Mouse (Mus musculus) liver, embryonic 14.5 days (tissue): ENCODE results near the gene Ntan1. TPM values are rescaled to one million over a fixed set of nuclear protein-coding genes. Genes with fewer than 3 reads are reported as not detected.
"Not testable (repeated sequence)": the region's sequence is repeated elsewhere in the genome, so short reads cannot be mapped to it uniquely, and the experiment has no call there.

ENCODE experiments used
- ATAC-seq: fragments of 200-750 bp; cut with Nextera tagmentation; 2 replicates; pipeline ENCODE4 v1.8.0; 2017; ENCODE audit warnings: moderate number of reproducible peaks, mild to moderate bottlenecking, moderate library complexity; ENCODE audit not compliant: insufficient read depth
- DNase-seq, 3 experiments: peaks; one replicate each; pipeline ENCODE4 v3.0.0-alpha.2; 2012 to 2013; ENCODE audit warnings: low read depth in 3 of 3, low spot score in 3 of 3
- H3K27ac ChIP-seq: fragments of 300-500 bp; sonication (generic); 2 replicates; pipeline ENCODE4 v1.5.1; 2014; ENCODE audit warnings: moderate library complexity, mild to moderate bottlenecking, control low read depth, inconsistent platforms
- H3K27me3 ChIP-seq: fragments of 300-500 bp; sonication (generic); 2 replicates; pipeline ENCODE4 v1.6.1; 2014; ENCODE audit warnings: mild to moderate bottlenecking, low read length, moderate library complexity; ENCODE audit not compliant: control insufficient read depth, insufficient read depth
- H3K36me3 ChIP-seq: fragments of 300-500 bp; sonication (generic); replicated peaks from 2 replicates; pipeline ENCODE4 v1.6.1; 2014; ENCODE audit warnings: low read depth; ENCODE audit not compliant: control insufficient read depth, insufficient read depth
- H3K4me1 ChIP-seq, 2 experiments: fragments of 200-500 bp in 1 of 2; fragments of 300-500 bp in 1 of 2; sonication (generic) in 1 of 2; replicated peaks; 2 replicates each; pipeline ENCODE4 v1.6.1; 2012 to 2014; ENCODE audit warnings: antibody characterized with exemption in 1 of 2, inconsistent platforms in 1 of 2, low read length in 1 of 2; ENCODE audit not compliant: control insufficient read depth in 2 of 2, insufficient read depth in 2 of 2
- H3K4me2 ChIP-seq: fragments of 300-500 bp; sonication (generic); 2 replicates; pipeline ENCODE4 v1.6.1; 2014; ENCODE audit warnings: low read depth, mild to moderate bottlenecking, control low read depth, moderate library complexity
- H3K4me3 ChIP-seq, 2 experiments: fragments of 200-500 bp in 1 of 2; fragments of 300-500 bp in 1 of 2; sonication (generic) in 1 of 2; 2 replicates each; pipeline ENCODE4 v1.5.1; 2012 to 2014; ENCODE audit warnings: low read depth in 2 of 2, low read length in 2 of 2, mild to moderate bottlenecking in 2 of 2, control low read depth in 1 of 2, inconsistent platforms in 1 of 2, moderate library complexity in 1 of 2; ENCODE audit not compliant: insufficient read depth in 1 of 2
- H3K9ac ChIP-seq: fragments of 300-500 bp; sonication (generic); replicated peaks from 2 replicates; pipeline ENCODE4 v1.6.1; 2014; ENCODE audit warnings: mild to moderate bottlenecking, control low read depth, moderate library complexity
- H3K9me3 ChIP-seq: fragments of 300-500 bp; sonication (generic); 2 replicates; pipeline ENCODE4 v1.6.1; 2016; ENCODE audit warnings: low read length, mixed read lengths; ENCODE audit not compliant: control insufficient read depth
- CTCF ChIP-seq: IDR thresholded peaks from 2 replicates; pipeline ENCODE4 v1.5.1; 2016; ENCODE audit warnings: antibody characterized with exemption, low read depth, control low read depth
- EP300 ChIP-seq: IDR thresholded peaks from 2 replicates; pipeline ENCODE4 v1.6.1; 2016; ENCODE audit warnings: antibody characterized with exemption, low read depth
- WGBS: fragments of 180-500 bp; shearing (Covaris S2); extraction: QIAGEN DNeasy Blood & Tissue Kit; methylation state at CpG from one replicate; pipeline ENCODE4 v1.1.7; 2014; ENCODE audit not compliant: insufficient replicate concordance; 5-methylcytosine and 5-hydroxymethylcytosine counted together
- polyA plus RNA-seq, 2 experiments: library from polyadenylated mRNA; depleted of rRNA in 1 of 2; stranded (reverse) in 1 of 2; unstranded in 1 of 2; fragments of >200 nt; fragmentation: Nextera tagmentation in 1 of 2; extraction: Ambion mirVana in 1 of 2; gene quantifications; 2 replicates each; pipeline versions ENCODE4 v1.2.1 to v1.2.3; 2012 to 2014

The Ntan1 gene
- polyA plus RNA-seq, 2 experiments: 16.0 to 41.7 TPM

DNA sequence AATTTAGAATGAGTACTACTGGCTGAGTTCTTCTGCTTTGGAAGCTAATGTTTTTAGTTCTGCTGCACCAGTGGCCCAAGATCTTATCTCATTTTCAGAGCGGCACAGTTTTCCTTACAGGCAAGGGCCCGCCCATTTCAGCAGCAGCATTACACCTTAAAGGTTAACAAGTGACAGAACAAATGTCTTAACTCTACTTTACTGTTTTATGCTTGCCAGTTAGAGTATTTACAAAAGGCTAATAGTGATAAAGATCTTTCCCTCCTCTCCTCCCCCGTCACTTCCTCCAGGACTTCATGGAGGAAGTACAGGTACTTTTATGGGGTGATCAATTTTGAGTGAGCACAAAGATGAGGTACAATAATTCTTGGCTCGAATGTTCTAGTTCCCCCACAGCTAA is 47.4 kb downstream of the Ntan1 start:
- TF ChIP-seq CTCF (no peak), EP300 (no peak)
- H3K9ac ChIP-seq: no peak overlapping the region
- H3K36me3 ChIP-seq: peaks cover 7% of the 10 kb centered on the region; the same call in 1 of the 2 replicates
- no peak overlapping the region for H3K27ac ChIP-seq
- ATAC-seq (no peak), DNase-seq (no peak)
- WGBS: 32% methylated on average over 4 of the region's 4 CpGs
- no peak overlapping the region for H3K4me3 ChIP-seq
- H3K4me2 ChIP-seq: no peak overlapping the region
- no peaks in the 10 kb centered on the region for H3K9me3 ChIP-seq
- peaks cover 0 to 3% of the 10 kb centered on the region in 2 experiments; a peak in 1 of 4 replicates for H3K4me1 ChIP-seq
- H3K27me3 ChIP-seq: no peaks in the 10 kb centered on the region

DNA sequence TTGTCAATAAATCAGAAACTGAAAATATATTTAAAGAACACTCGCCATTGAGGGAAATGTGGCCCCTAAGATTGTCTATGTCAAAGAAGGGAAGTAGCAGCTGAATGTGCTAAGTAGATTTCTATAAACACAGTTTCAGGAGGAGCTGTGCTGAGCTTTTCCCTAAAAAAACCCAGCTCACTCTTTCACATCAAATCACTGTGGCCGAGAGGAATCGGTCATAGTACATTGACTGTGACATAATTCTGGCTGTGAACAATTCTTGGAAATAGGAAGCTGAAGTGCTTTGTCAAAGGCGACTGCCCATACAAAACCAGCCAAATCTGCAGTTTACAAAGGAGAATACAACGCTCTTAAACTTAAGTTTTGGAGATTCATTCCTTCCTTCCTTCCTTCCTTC is 48.0 kb downstream of the Ntan1 start:
- WGBS: 51% methylated on average over 5 of the region's 5 CpGs
- DNase-seq (no peak), ATAC-seq (no peak)
- no peaks in the 10 kb centered on the region for H3K27me3 ChIP-seq
- no peak overlapping the region for H3K9ac ChIP-seq
- H3K4me3 ChIP-seq: no peak overlapping the region
- peaks cover 7% of the 10 kb centered on the region; the same call in 1 of the 2 replicates for H3K36me3 ChIP-seq
- TF ChIP-seq CTCF (no peak), EP300 (no peak)
- peaks cover 0 to 3% of the 10 kb centered on the region in 2 experiments; a peak in 1 of 4 replicates for H3K4me1 ChIP-seq
- H3K9me3 ChIP-seq: no peaks in the 10 kb centered on the region
- no peak overlapping the region for H3K4me2 ChIP-seq
- no peak overlapping the region for H3K27ac ChIP-seq

DNA sequence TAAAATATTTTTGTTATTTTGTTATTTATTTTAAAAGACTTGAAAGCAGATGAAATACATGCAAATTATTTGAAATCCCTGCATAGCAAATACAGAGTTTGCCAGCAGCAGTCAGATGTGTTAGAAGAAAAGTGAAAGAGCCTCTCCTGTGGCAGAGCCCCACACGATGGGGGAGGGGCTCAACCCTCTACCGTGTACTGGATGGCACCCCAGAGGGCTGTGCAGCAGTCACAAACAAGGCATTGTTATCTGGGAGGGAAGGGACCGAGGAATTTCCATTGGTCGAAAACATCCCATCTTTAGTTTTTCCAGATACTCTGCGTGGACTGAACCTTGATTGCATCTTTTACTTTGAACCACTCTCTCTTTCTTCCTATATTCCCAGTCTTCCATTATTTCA is 48.8 kb downstream of the Ntan1 start:
- H3K9ac ChIP-seq, H3K27me3 ChIP-seq, H3K36me3 ChIP-seq, H3K27ac ChIP-seq, H3K4me3 ChIP-seq, ATAC-seq, H3K4me1 ChIP-seq, DNase-seq, H3K9me3 ChIP-seq: not testable (repeated sequence)
- H3K4me2 ChIP-seq: peak overlapping the region; percentile 39; the same call in 1 of the 2 replicates
- WGBS: 51% methylated on average over 5 of the region's 5 CpGs

DNA sequence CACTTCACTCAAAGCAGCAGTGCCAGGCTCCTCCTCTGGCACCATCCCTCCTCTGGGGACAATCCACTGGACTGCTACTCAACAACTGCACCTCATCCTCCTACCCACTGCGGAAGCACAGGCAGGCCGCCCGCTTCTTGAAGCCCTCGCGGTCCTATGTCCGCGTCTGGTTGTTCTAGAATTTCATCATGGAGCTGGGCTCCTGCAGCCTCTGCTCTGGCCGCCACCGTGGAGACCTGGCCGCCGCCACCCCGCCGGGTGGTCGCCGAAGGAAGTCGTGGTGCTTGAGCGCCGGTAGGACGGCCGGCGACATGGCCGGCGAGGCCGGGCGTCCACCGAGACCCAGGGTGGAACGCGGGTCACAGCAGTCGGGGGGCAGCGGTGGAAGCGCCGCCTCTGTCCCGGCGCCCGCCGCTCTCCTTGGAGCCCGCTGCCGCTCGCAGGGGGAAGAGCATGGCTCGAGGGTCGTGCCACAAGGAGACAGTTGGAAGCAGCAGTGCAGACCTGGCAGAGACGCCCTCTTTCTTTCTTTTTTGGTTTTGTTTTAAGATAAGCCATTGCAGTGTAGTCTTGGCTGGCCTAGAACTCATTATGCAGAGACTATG is 49.4 kb downstream of the Ntan1 start:
- Histone ChIP-seq H3K4me2 (peak overlapping the region; percentile 39), H3K27ac (no peak overlapping the region), H3K27me3 (no peaks in the 10 kb centered on the region), H3K4me3 (peak overlapping the region; percentile 10 to 17; a peak in 2 of 4 replicates), H3K36me3 (peaks cover 7% of the 10 kb centered on the region; the same call in 1 of the 2 replicates), H3K9ac (no peak overlapping the region; the same call in 1 of the 2 replicates), H3K9me3 (no peaks in the 10 kb centered on the region), H3K4me1 (peaks cover 0 to 3% of the 10 kb centered on the region in 2 experiments; a peak in 1 of 4 replicates)
- 31% methylated on average over 41 of the region's 42 CpGs for WGBS
- TF ChIP-seq EP300: no peak
- TF ChIP-seq CTCF: no peak
- ATAC-seq (peak; percentile 35; the same call in 1 of the 2 replicates), DNase-seq (no peak)

DNA sequence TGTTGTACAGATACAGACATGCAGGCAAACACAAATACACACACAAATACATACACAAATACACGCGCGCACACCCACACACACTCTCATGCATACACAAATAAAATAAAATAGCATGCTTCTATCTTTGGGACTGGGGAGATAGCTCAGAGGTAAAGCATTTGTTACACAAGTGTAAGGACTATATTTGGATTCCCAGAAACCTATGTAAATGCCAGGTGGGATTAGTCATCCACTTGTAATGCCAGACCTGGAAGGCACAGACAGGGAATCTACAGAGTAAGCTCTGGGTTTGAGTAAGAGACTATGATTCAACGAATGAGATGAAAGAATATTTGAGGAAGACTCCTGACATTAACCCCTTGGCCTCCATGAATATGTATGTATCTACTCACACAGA is 56.8 kb downstream of the Ntan1 start:
- ATAC-seq: no peak
- WGBS: 82% methylated on average over 4 of the region's 4 CpGs
- Histone ChIP-seq H3K27ac (no peak overlapping the region), H3K4me1 (no peaks in the 10 kb centered on the region), H3K27me3 (no peaks in the 10 kb centered on the region), H3K4me2 (no peak overlapping the region), H3K9me3 (no peaks in the 10 kb centered on the region), H3K4me3 (no peak overlapping the region), H3K9ac (no peak overlapping the region), H3K36me3 (no peaks in the 10 kb centered on the region)
- no peak for TF ChIP-seq CTCF
- TF ChIP-seq EP300: no peak
- no peak for DNase-seq
